Mouse (Mus musculus): ENCODE measurements around the gene Taf10.

Gene Taf10

GRCm38 (mm10) chr7:105743926-105744590 is at the start of gene Taf10:
Gene Taf10, minus strand, starts transcription at chr7:105744361.
- DNase-seq: peak; percentile 89

- no peak for DNase-seq
These were observed 49.5 kb upstream of the Taf10 start for GRCm38 (mm10) chr7:105793701-105794100.

GRCm38 (mm10) chr7:105791147-105791546 is 47.0 kb upstream of the Taf10 start:
- DNase-seq: no peak

GRCm38 (mm10) chr7:105787285-105788140 is 43.4 kb upstream of the Taf10 start, which contains the start of gene Dchs1:
Gene Dchs1, minus strand, starts transcription at chr7:105787654.
- DNase-seq: no peak

GRCm38 (mm10) chr7:105786506-105787284 is 42.5 kb upstream of the Taf10 start:
- no peak for DNase-seq

- DNase-seq: no peak
These were observed 40.4 kb upstream of the Taf10 start for GRCm38 (mm10) chr7:105784556-105784955.

- no peak for DNase-seq
These were observed 39.7 kb upstream of the Taf10 start for GRCm38 (mm10) chr7:105783861-105784260.

- no peak for DNase-seq
These were observed 34.5 kb upstream of the Taf10 start for GRCm38 (mm10) chr7:105778553-105779265.

- DNase-seq: no peak
These were observed 33.8 kb upstream of the Taf10 start for GRCm38 (mm10) chr7:105777797-105778552.

GRCm38 (mm10) chr7:105777316-105777715 is 33.2 kb upstream of the Taf10 start:
- no peak for DNase-seq

- DNase-seq: no peak
These were observed 31.9 kb upstream of the Taf10 start for GRCm38 (mm10) chr7:105776026-105776425.

GRCm38 (mm10) chr7:105774661-105775060 is 30.5 kb upstream of the Taf10 start:
- DNase-seq: no peak

- DNase-seq: no peak
These were observed 28.9 kb upstream of the Taf10 start for GRCm38 (mm10) chr7:105773041-105773440.

GRCm38 (mm10) chr7:105772331-105772730 is 28.2 kb upstream of the Taf10 start:
- no peak for DNase-seq

- no peak for DNase-seq
These were observed 25.8 kb upstream of the Taf10 start for GRCm38 (mm10) chr7:105769959-105770358.

- no peak for DNase-seq
These were observed 23.6 kb upstream of the Taf10 start for GRCm38 (mm10) chr7:105767729-105768165.

GRCm38 (mm10) chr7:105764331-105764730 is 20.2 kb upstream of the Taf10 start:
- no peak for DNase-seq

- DNase-seq: no peak
These were observed 18.5 kb upstream of the Taf10 start for GRCm38 (mm10) chr7:105762517-105763270.

- no peak for DNase-seq
These were observed 17.8 kb upstream of the Taf10 start for GRCm38 (mm10) chr7:105761813-105762484.

GRCm38 (mm10) chr7:105753281-105753680 is 9.1 kb upstream of the Taf10 start:
- DNase-seq: peak; percentile 57

Measured in cerebellum, adult 9-11 months (tissue).